12 mouse cellular contexts compared by ENCODE assay signal in genomic region chr6:49221906-49222305, GRCm38 (mm10). TPM values are rescaled to one million over a fixed set of nuclear protein-coding genes. Genes with fewer than 3 reads are reported as not detected.
A peak's percentile ranks its signal among the peaks of the same experiment; 100 is the strongest.
DNase-seq lines count a peak whose midpoint lies in the region; ATAC-seq and TF ChIP-seq lines count a peak whose summit lies in the region.
"Had no signal": no experiment of that assay in that cellular context is flagged by ENCODE, and none has a peak within 500 bp of the region (broad histone marks: within the 10 kb centered on the region; RNA-seq: fewer than 3 reads in every experiment).

No protein-coding gene starts in this region.

- no peaks in the 10 kb centered on the region for H3K27me3 ChIP-seq in heart, embryonic 10.5 days (ENCODE audit: insufficient read depth, poor library complexity, severe bottlenecking)
- no peaks in the 10 kb centered on the region for H3K27me3 ChIP-seq in midbrain, embryonic 11.5 days (ENCODE audit: control insufficient read depth, insufficient read depth, low read length)
- no peaks in the 10 kb centered on the region for H3K27me3 ChIP-seq in midbrain, embryonic 14.5 days (ENCODE audit: control insufficient read depth, insufficient read depth, low read length)
- no peaks in the 10 kb centered on the region for H3K27me3 ChIP-seq in embryonic facial prominence, embryonic 14.5 days (replicated peaks; ENCODE audit: control insufficient read depth, insufficient read depth, low read length)
- H3K27me3 ChIP-seq in liver, postnatal 0 days (ENCODE audit: insufficient read depth, low read length) = no peaks in the 10 kb centered on the region
- H3K27me3 ChIP-seq: midbrain, embryonic 15.5 days had no signal

- TF ChIP-seq CTCF in liver, postnatal 0 days (IDR thresholded peaks at IDR 0.05; ENCODE audit: low read depth) = no peak

- TF ChIP-seq EP300 in liver, postnatal 0 days (IDR thresholded peaks at IDR 0.05; ENCODE audit: low read depth) = no peak

- WGBS in heart, embryonic 10.5 days = under 1% methylated on average over 7 of the region's 7 CpGs
- 0% methylated on average over 7 of the region's 7 CpGs for WGBS in midbrain, embryonic 11.5 days
- 2% methylated on average over 7 of the region's 7 CpGs for WGBS in midbrain, embryonic 14.5 days
- 3% methylated on average over 7 of the region's 7 CpGs for WGBS in embryonic facial prominence, embryonic 14.5 days
- 14% methylated on average over 7 of the region's 7 CpGs for WGBS in liver, postnatal 0 days (ENCODE audit: insufficient replicate concordance)

- peak overlapping the region; percentile 40 for H3K9ac ChIP-seq in midbrain, embryonic 11.5 days (ENCODE audit: low read length)
- no peak overlapping the region for H3K9ac ChIP-seq in midbrain, embryonic 14.5 days (replicated peaks; ENCODE audit: low read length)
- no peak overlapping the region for H3K9ac ChIP-seq in embryonic facial prominence, embryonic 14.5 days (ENCODE audit: low read depth, low read length)
- H3K9ac ChIP-seq in liver, postnatal 0 days (replicated peaks) = no peak overlapping the region
- H3K9ac ChIP-seq: midbrain, embryonic 15.5 days had no signal

- DNase-seq in heart, embryonic 10.5 days (ENCODE audit: low spot score) = peak; percentile 80
- no peak for DNase-seq in heart, postnatal 36 days
- DNase-seq in midbrain, embryonic 11.5 days (ENCODE audit: low spot score, missing footprints) = no peak
- DNase-seq in midbrain, embryonic 14.5 days = no peak
- DNase-seq in embryonic facial prominence, embryonic 14.5 days (ENCODE audit: low spot score) = peak; percentile 72
- DNase-seq in liver, postnatal 0 days = peak; percentile 12
- no peak for DNase-seq in left cerebral cortex, postnatal 4 days
- DNase-seq: kidney, adult 18-20 months; lung, postnatal 10 days; thymus, adult 2 months had no signal

- no peaks in the 10 kb centered on the region for H3K36me3 ChIP-seq in heart, embryonic 10.5 days
- no peaks in the 10 kb centered on the region for H3K36me3 ChIP-seq in midbrain, embryonic 11.5 days (ENCODE audit: control insufficient read depth, insufficient read depth, low read length)
- no peaks in the 10 kb centered on the region for H3K36me3 ChIP-seq in midbrain, embryonic 14.5 days (ENCODE audit: control insufficient read depth, insufficient read depth, low read length)
- no peaks in the 10 kb centered on the region for H3K36me3 ChIP-seq in embryonic facial prominence, embryonic 14.5 days (ENCODE audit: control insufficient read depth, insufficient read depth, low read length)
- no peaks in the 10 kb centered on the region for H3K36me3 ChIP-seq in liver, postnatal 0 days (replicated peaks; ENCODE audit: insufficient read depth, low read length)
- H3K36me3 ChIP-seq: midbrain, embryonic 15.5 days had no signal

- H3K9me3 ChIP-seq in heart, embryonic 10.5 days = no peaks in the 10 kb centered on the region
- H3K9me3 ChIP-seq in midbrain, embryonic 11.5 days (ENCODE audit: control insufficient read depth, low read length) = no peaks in the 10 kb centered on the region
- H3K9me3 ChIP-seq in midbrain, embryonic 14.5 days (ENCODE audit: control insufficient read depth, low read length) = no peaks in the 10 kb centered on the region
- no peaks in the 10 kb centered on the region for H3K9me3 ChIP-seq in embryonic facial prominence, embryonic 14.5 days (ENCODE audit: control insufficient read depth, low read length)
- no peaks in the 10 kb centered on the region for H3K9me3 ChIP-seq in liver, postnatal 0 days (ENCODE audit: low read length)
- H3K9me3 ChIP-seq: midbrain, embryonic 15.5 days had no signal

- peak overlapping the region; percentile 15; the same call in 1 of the 2 replicates for H3K4me2 ChIP-seq in midbrain, embryonic 11.5 days
- H3K4me2 ChIP-seq in midbrain, embryonic 14.5 days (ENCODE audit: low read length) = no peak overlapping the region
- H3K4me2 ChIP-seq in embryonic facial prominence, embryonic 14.5 days (ENCODE audit: low read depth, low read length) = 0 out of 2 replicates have a peak overlapping the region, but pooled peaks have one; percentile 16
- 0 out of 2 replicates have a peak overlapping the region, but pooled peaks have one; percentile 37 for H3K4me2 ChIP-seq in liver, postnatal 0 days (ENCODE audit: low read depth, low read length)
- H3K4me2 ChIP-seq: midbrain, embryonic 15.5 days had no signal

- peak overlapping the region; percentile 35 for H3K4me3 ChIP-seq in heart, embryonic 10.5 days
- no peak overlapping the region for H3K4me3 ChIP-seq in midbrain, embryonic 11.5 days (ENCODE audit: low read depth, low read length)
- no peak overlapping the region for H3K4me3 ChIP-seq in midbrain, embryonic 14.5 days (replicated peaks; ENCODE audit: low read depth, low read length)
- no peak overlapping the region for H3K4me3 ChIP-seq in embryonic facial prominence, embryonic 14.5 days (ENCODE audit: low read depth, low read length)
- H3K4me3 ChIP-seq in liver, postnatal 0 days (ENCODE audit: low read depth, low read length) = no peak overlapping the region
- H3K4me3 ChIP-seq: layer of hippocampus, adult 2 months; midbrain, embryonic 15.5 days had no signal

- intact Hi-C loops in heart, postnatal 36 days (cut with DNase I) = loop anchor here (2.0 kb wide), 1 partner anchor 41 kb away; no protein-coding TSS in a partner anchor
- intact Hi-C loops in left cerebral cortex, postnatal 4 days (cut with DNase I) = no loop called here

- ATAC-seq in midbrain, embryonic 11.5 days (ENCODE audit: low FRiP score) = no peak
- no peak for ATAC-seq in midbrain, embryonic 14.5 days (ENCODE audit: low FRiP score, low TSS enrichment)
- no peak for ATAC-seq in embryonic facial prominence, embryonic 14.5 days (ENCODE audit: low read depth)
- no peak for ATAC-seq in liver, postnatal 0 days
- ATAC-seq: midbrain, embryonic 15.5 days had no signal

- peak overlapping the region; percentile 59; the same call in 1 of the 2 replicates for H3K27ac ChIP-seq in heart, embryonic 10.5 days
- H3K27ac ChIP-seq in midbrain, embryonic 11.5 days (ENCODE audit: low read depth, low read length) = no peak overlapping the region
- no peak overlapping the region for H3K27ac ChIP-seq in midbrain, embryonic 14.5 days (replicated peaks; ENCODE audit: low read depth, low read length)
- no peak overlapping the region for H3K27ac ChIP-seq in embryonic facial prominence, embryonic 14.5 days (replicated peaks; ENCODE audit: low read depth, low read length)
- no peak overlapping the region for H3K27ac ChIP-seq in liver, postnatal 0 days (ENCODE audit: low read depth)
- H3K27ac ChIP-seq: layer of hippocampus, adult 2 months; midbrain, embryonic 15.5 days had no signal

- H3K4me1 ChIP-seq in heart, embryonic 10.5 days = peaks cover 25% of the 10 kb centered on the region; the same call in 1 of the 2 replicates
- peaks cover 8% of the 10 kb centered on the region for H3K4me1 ChIP-seq in midbrain, embryonic 11.5 days (ENCODE audit: control insufficient read depth, insufficient read depth, low read length)
- H3K4me1 ChIP-seq in midbrain, embryonic 14.5 days (ENCODE audit: control insufficient read depth, insufficient read depth, low read length) = peaks cover 3% of the 10 kb centered on the region; the same call in 1 of the 2 replicates
- no peaks in the 10 kb centered on the region for H3K4me1 ChIP-seq in embryonic facial prominence, embryonic 14.5 days (ENCODE audit: control insufficient read depth, insufficient read depth, low read length)
- H3K4me1 ChIP-seq in liver, postnatal 0 days (ENCODE audit: insufficient read depth) = peaks cover 8% of the 10 kb centered on the region; the same call in 1 of the 2 replicates

RNA-seq across cellular contexts. Expression of gene Igf2bp3, which starts 7.1 kb away (rescaled TPM):
- polyA plus RNA-seq in heart, embryonic 10.5 days (2016; fragmentation: Nextera tagmentation; extraction: Ambion mirVana) = 80.6 and 96.1 TPM in 2 replicates
- total RNA-seq in heart, postnatal 36 days (2021) = under 1 TPM; 0.19 to 0.22 TPM
- 145 and 155 TPM in 2 replicates for polyA plus RNA-seq in midbrain, embryonic 11.5 days (2014; fragmentation: Nextera tagmentation; extraction: Ambion mirVana)
- 24.7 and 39.2 TPM in 2 replicates for polyA plus RNA-seq in midbrain, embryonic 14.5 days (2014; fragmentation: Nextera tagmentation; extraction: Ambion mirVana)
- polyA plus RNA-seq in embryonic facial prominence, embryonic 14.5 days (2014; fragmentation: Nextera tagmentation; extraction: Ambion mirVana) = 49.4 and 61.6 TPM in 2 replicates
- polyA plus RNA-seq in liver, postnatal 0 days (2015; fragmentation: Nextera tagmentation; extraction: Ambion mirVana) = 29.7 and 31.3 TPM in 2 replicates
- 1 to 10 TPM; 5.0 to 6.5 TPM for total RNA-seq in left cerebral cortex, postnatal 4 days (2021)
- total RNA-seq: layer of hippocampus, adult 2 months had no signal

RNA-seq across cellular contexts. Expression of gene Tra2a, which starts 41.9 kb away (rescaled TPM):
- 63.9 and 87.2 TPM in 2 replicates for polyA plus RNA-seq in heart, embryonic 10.5 days (2016; fragmentation: Nextera tagmentation; extraction: Ambion mirVana)
- total RNA-seq in heart, postnatal 36 days (2021) = 10 to 100 TPM; 26.8 to 28.4 TPM
- polyA plus RNA-seq in midbrain, embryonic 11.5 days (2014; fragmentation: Nextera tagmentation; extraction: Ambion mirVana) = 57.6 and 61.2 TPM in 2 replicates
- 58.0 and 105 TPM in 2 replicates for polyA plus RNA-seq in midbrain, embryonic 14.5 days (2014; fragmentation: Nextera tagmentation; extraction: Ambion mirVana)
- 39.6 and 40.6 TPM in 2 replicates for polyA plus RNA-seq in embryonic facial prominence, embryonic 14.5 days (2014; fragmentation: Nextera tagmentation; extraction: Ambion mirVana)
- polyA plus RNA-seq in liver, postnatal 0 days (2015; fragmentation: Nextera tagmentation; extraction: Ambion mirVana) = 23.4 and 26.3 TPM in 2 replicates
- 10 to 100 TPM; 91.9 to 94.1 TPM for total RNA-seq in left cerebral cortex, postnatal 4 days (2021)

Comparison
In these comparisons a context has a peak if more than half of its experiments do, and no peak if none do; other contexts are left out.
1. DNase-seq: peak in heart, embryonic 10.5 days (single experiment), embryonic facial prominence, embryonic 14.5 days (single experiment) and liver, postnatal 0 days (single experiment); none in heart, postnatal 36 days (0 of 2), midbrain, embryonic 11.5 days (single experiment), midbrain, embryonic 14.5 days (single experiment) and left cerebral cortex, postnatal 4 days (single experiment).